Mouse (Mus musculus): ENCODE measurements around the gene Surf1. TPM values are rescaled to one million over a fixed set of nuclear protein-coding genes. Genes with fewer than 3 reads are reported as not detected.

The Surf1 gene
- polyA plus RNA-seq, 1 experiment, result 91.1 TPM

- H3K4me1 ChIP-seq (ENCODE audit: control insufficient read depth, insufficient read depth, low read length), result peaks cover 14% of the 10 kb centered on the region
- no peak for TF ChIP-seq POLR2A (IDR thresholded peaks at IDR 0.05; ENCODE audit: borderline replicate concordance, low read depth, low read length)
- TF ChIP-seq CTCF (IDR thresholded peaks at IDR 0.05; ENCODE audit: low read depth, low read length), result no peak
- H3K27ac ChIP-seq (ENCODE audit: insufficient read depth, low read depth, low read length), result no peak overlapping the region
- H3K4me3 ChIP-seq (ENCODE audit: insufficient read depth, low read length), result no peak overlapping the region
These were observed 35.9 kb upstream of the Surf1 start for GRCm38 (mm10) chr2:26952193-26952592.

DNA sequence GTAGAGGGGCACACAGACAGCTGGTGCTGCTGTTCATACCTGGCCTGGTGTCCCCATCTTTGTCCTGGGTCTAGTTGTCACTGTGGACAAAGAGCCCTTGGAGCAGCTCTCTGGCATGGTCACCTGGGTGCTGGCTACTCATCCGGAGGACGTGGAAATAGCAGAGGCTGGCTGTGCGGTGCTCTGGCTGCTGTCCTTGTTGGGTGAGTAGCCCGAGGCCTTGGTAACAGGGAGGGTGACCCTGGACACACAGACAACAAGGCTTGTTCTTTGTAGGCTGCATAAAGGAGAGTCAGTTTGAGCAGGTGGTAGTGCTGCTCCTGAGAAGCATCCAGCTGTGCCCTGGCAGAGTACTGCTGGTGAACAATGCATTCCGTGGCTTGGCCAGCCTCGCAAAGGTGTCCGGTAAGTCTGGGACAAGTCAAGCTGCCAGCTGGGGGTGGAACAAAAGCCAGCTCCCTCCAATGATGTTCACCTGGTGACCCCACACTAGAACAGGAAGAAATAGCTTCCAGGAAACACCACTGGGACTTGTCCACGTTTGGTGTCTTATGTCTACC is 35.1 kb upstream of the Surf1 start:
- Histone ChIP-seq H3K4me3 (ENCODE audit: insufficient read depth, low read length) (no peak overlapping the region), H3K4me1 (ENCODE audit: control insufficient read depth, insufficient read depth, low read length) (peaks cover 14% of the 10 kb centered on the region), H3K27ac (ENCODE audit: insufficient read depth, low read depth, low read length) (no peak overlapping the region)
- TF ChIP-seq POLR2A (IDR thresholded peaks at IDR 0.05; ENCODE audit: borderline replicate concordance, low read depth, low read length) (no peak), CTCF (IDR thresholded peaks at IDR 0.05; ENCODE audit: low read depth, low read length) (no peak)

- Histone ChIP-seq H3K4me1 (ENCODE audit: control insufficient read depth, insufficient read depth, low read length) (peaks cover 12% of the 10 kb centered on the region), H3K4me3 (ENCODE audit: insufficient read depth, low read length) (no peak overlapping the region), H3K27ac (ENCODE audit: insufficient read depth, low read depth, low read length) (no peak overlapping the region)
- TF ChIP-seq CTCF (IDR thresholded peaks at IDR 0.05; ENCODE audit: low read depth, low read length), result no peak
- TF ChIP-seq POLR2A (IDR thresholded peaks at IDR 0.05; ENCODE audit: borderline replicate concordance, low read depth, low read length), result no peak
These were observed 34.1 kb upstream of the Surf1 start for GRCm38 (mm10) chr2:26950411-26950810.

DNA sequence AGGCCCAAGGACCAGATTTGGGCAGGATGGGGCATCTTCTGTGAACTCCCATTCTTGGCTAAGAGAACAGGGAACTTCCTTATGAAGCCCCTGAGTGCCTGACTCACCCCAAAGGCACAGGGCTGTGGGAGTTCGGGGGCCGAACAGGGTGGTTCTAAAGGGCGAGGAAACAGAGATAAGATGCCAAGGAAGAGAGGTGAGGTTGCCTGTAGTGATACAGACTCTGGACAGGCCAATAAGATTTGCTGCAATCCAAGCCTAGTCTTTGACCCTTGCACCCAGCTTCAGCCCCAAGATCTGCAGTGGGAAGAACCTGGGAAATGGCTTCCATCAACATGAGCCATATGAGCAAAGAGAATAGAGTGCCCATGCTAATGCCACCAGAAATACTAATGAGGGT is 26.9 kb upstream of the Surf1 start:
- peaks cover 9% of the 10 kb centered on the region for H3K4me1 ChIP-seq (ENCODE audit: control insufficient read depth, insufficient read depth, low read length)
- no peak overlapping the region for H3K27ac ChIP-seq (ENCODE audit: insufficient read depth, low read depth, low read length)
- TF ChIP-seq CTCF (IDR thresholded peaks at IDR 0.05; ENCODE audit: low read depth, low read length) (no peak), POLR2A (IDR thresholded peaks at IDR 0.05; ENCODE audit: borderline replicate concordance, low read depth, low read length) (no peak)
- H3K4me3 ChIP-seq (ENCODE audit: insufficient read depth, low read length), result no peak overlapping the region

DNA sequence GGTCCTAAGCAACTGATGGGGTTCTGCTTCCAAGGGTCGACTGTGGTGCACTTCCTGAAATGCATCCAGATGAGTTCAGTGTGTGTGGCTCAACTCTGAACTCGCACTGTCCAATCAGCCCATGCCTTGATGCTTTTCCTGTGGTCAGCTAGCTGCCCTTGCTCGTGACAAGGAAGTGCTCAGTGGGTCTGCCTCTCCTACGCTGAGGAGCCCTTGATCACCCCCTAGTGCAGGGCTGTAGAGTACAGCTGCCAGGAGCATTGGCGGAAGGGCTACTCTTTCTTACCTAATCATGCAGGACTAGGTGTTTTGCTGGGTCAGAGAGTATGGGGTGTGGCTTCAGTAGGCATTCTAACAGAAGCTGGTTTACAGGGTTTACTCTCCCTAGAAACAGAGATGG is 25.2 kb upstream of the Surf1 start:
- TF ChIP-seq POLR2A (IDR thresholded peaks at IDR 0.05; ENCODE audit: borderline replicate concordance, low read depth, low read length) (no peak), CTCF (IDR thresholded peaks at IDR 0.05; ENCODE audit: low read depth, low read length) (0 out of 2 replicates have a peak, but pooled peaks have one; percentile 24)
- peak overlapping the region; percentile 42 for H3K27ac ChIP-seq (ENCODE audit: insufficient read depth, low read depth, low read length)
- 0 out of 2 replicates have a peak overlapping the region, but pooled peaks have one; percentile 6 for H3K4me3 ChIP-seq (ENCODE audit: insufficient read depth, low read length)
- H3K4me1 ChIP-seq (ENCODE audit: control insufficient read depth, insufficient read depth, low read length), result peaks cover 9% of the 10 kb centered on the region

DNA sequence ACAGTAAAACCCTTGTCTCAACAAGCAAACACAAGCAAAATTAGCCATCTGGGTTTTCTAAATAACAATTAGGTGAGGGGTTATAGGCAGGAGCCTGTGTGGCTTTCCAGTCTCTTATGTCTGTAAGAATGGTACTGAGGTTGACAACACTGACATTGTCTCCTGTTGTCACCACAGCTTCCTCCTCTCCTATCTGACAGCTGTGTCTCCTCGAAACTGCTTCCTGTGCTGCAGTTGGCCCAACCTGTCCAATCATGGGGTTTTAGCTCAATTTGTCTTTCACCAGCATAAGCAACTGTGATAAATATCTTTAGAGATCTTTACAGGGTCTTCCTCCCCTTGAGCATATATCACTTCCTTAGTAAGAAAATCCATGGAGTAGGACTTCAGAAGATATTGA is 20.1 kb upstream of the Surf1 start:
- TF ChIP-seq POLR2A (IDR thresholded peaks at IDR 0.05; ENCODE audit: borderline replicate concordance, low read depth, low read length) (no peak), CTCF (IDR thresholded peaks at IDR 0.05; ENCODE audit: low read depth, low read length) (no peak)
- Histone ChIP-seq H3K4me1 (ENCODE audit: control insufficient read depth, insufficient read depth, low read length) (peaks cover 33% of the 10 kb centered on the region), H3K27ac (ENCODE audit: insufficient read depth, low read depth, low read length) (no peak overlapping the region), H3K4me3 (ENCODE audit: insufficient read depth, low read length) (no peak overlapping the region)

- TF ChIP-seq CTCF (IDR thresholded peaks at IDR 0.05; ENCODE audit: low read depth, low read length) (no peak), POLR2A (IDR thresholded peaks at IDR 0.05; ENCODE audit: borderline replicate concordance, low read depth, low read length) (no peak)
- Histone ChIP-seq H3K27ac (ENCODE audit: insufficient read depth, low read depth, low read length) (no peak overlapping the region), H3K4me3 (ENCODE audit: insufficient read depth, low read length) (no peak overlapping the region), H3K4me1 (ENCODE audit: control insufficient read depth, insufficient read depth, low read length) (peaks cover 36% of the 10 kb centered on the region)
These were observed 19.0 kb upstream of the Surf1 start for GRCm38 (mm10) chr2:26935286-26935685.

GRCm38 (mm10) chr2:26933304-26934055 is 17.1 kb upstream of the Surf1 start, which contains the start of the genes Surf4 and Stkld1:
Surf4 (minus strand) TSS chr2:26933928.
Stkld1 (plus strand) TSS chr2:26934047.
- Histone ChIP-seq H3K27ac (ENCODE audit: insufficient read depth, low read depth, low read length) (peak within 1 kb of the TSS; percentile 78), H3K4me1 (ENCODE audit: control insufficient read depth, insufficient read depth, low read length) (peaks cover 48% of the 10 kb centered on the region), H3K4me3 (ENCODE audit: insufficient read depth, low read length) (peak within 1 kb of the TSS; percentile 98)
- peak; percentile 68; the same call in 1 of the 2 replicates for TF ChIP-seq POLR2A (IDR thresholded peaks at IDR 0.05; ENCODE audit: borderline replicate concordance, low read depth, low read length)
- no peak for TF ChIP-seq CTCF (IDR thresholded peaks at IDR 0.05; ENCODE audit: low read depth, low read length)

GRCm38 (mm10) chr2:26932473-26933303 is 16.4 kb upstream of the Surf1 start:
- Histone ChIP-seq H3K4me1 (ENCODE audit: control insufficient read depth, insufficient read depth, low read length) (peaks cover 55% of the 10 kb centered on the region), H3K4me3 (ENCODE audit: insufficient read depth, low read length) (peak overlapping the region; percentile 98), H3K27ac (ENCODE audit: insufficient read depth, low read depth, low read length) (peak overlapping the region; percentile 78)
- TF ChIP-seq CTCF (IDR thresholded peaks at IDR 0.05; ENCODE audit: low read depth, low read length) (no peak), POLR2A (IDR thresholded peaks at IDR 0.05; ENCODE audit: borderline replicate concordance, low read depth, low read length) (no peak)
